Mouse (Mus musculus) spleen, postnatal 14 days (tissue): ENCODE data around the gene Ribc2.

ENCODE experiments used
- DNase-seq, 2 experiments: peaks; one replicate each; pipeline ENCODE4 v3.0.0; 2021 to 2022; ENCODE audit warnings: low spot score in 2 of 2

Ribc2 gene

DNA sequence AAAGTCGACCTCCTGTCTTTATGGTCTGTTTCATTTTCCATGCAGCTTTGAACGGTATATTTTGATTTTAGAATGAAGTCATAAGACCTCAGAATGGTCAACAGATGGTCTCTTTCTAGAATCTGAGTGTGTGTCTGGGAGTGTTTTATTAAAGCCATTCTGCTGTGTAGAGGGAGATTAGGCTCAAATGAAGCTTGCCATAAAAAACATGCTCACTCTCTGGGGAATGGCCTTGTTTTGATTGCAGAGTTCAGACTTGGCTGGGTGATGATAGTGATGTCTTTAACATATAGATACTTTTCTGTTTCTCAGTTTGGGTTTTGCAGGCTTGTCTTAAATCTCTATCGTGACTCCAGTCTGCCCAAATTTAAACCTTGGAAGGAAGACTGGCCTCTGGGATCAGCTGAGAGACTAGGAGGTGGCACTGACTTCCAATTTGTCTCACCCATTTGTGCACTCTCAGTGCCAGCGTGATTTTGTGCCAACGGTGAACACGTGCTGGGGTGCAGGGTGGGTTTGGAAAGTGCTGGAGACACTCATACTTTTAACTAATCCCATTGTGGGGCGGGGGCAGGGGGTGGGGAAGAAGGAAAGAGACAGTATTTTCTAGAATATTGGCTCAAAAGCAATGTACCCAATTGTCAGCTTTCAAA lies 47.8 kb downstream of the Ribc2 start:
- no peak for DNase-seq

DNA sequence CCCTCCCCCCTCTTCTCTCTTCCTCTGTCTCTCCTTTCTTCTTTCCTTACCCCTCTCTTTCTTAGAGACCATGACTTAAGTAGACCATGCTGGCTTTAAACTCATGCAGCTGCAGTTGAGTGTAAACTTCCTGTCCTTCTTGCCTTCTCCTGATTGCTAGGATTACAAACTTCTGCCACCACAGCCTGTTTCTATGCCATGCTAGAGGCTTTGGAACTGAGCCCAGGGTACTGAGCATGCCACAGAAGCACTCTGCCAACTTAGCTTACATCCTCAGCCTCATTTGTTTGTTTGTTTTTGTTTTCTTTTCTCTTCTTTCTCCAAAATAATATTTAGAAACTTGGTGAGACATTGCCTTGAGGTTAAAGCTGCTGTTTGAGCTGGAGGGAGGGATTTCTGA lies 48.5 kb downstream of the Ribc2 start:
- no peak for DNase-seq

DNA sequence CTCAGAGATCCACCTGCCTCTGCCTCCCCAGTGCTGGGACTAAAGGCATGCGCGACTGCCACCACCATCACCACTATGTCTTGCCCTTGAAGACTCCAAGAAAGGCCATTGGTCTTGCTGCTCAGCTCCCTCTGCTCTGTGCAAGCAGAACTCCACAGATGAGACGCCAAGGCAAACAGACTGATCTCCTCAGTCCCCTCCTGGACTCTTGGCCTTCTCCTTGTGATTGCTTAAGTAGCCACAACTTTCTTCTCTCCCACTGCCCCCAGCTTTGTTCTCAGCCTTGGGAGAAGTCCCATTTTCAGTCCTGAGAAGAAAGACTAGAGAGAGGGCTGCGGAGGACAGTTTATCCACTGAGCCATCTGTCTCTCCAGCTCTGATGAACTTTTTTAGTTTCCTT lies 50.2 kb downstream of the Ribc2 start:
- no peak for DNase-seq

DNA sequence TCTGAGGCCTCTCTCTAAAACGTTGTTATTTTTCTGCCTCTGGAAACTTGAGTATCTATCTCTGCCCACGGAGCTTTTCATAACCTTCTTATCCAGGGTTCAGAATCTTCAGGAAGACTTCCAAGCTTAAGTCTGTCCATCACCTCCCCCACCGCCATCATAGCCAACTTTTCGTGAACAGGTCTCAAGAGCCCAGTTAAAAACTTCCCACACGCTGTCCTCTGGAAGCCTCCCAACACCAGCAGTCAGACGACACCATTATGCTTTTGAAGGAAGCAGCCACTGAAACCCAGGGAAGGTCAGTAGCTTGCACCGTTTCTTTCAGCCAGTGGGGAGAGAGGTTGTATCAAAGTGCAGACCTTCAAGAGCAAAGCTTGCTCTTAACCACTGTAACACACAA lies 55.0 kb downstream of the Ribc2 start:
- DNase-seq = no peak

DNA sequence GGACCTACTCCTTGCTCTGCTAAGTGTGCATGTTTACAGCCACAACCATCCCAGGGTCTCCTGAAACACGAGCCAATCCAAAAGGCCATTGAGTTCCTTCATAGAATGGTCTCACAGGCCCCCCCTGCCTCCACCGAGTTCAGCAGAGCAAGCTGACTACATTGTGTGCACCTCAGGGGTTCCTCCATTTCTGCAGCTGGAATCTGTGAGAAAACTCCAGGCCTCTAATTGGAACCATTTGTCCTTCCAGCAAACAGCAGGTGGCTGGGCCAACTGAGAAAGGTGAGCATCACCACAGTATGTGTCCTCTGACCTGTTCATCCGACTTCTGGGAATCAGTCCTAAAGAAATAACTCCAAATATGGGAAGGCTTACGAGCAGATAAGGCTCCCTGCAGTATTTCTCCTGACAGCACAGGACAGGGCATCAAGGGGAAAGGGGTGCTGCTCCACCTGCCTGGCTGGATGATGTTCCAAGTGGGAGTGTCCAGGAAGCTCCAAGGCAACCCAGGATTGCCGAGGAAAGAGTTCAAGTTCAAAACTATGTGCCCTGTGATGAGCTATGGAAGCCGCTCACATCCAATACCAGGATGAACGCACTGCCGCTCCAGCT lies 56.4 kb downstream of the Ribc2 start:
- DNase-seq = no peak
